Mouse (Mus musculus) heart, postnatal 25 days (tissue): ENCODE data around the gene Gpx1. TPM values are rescaled to one million over a fixed set of nuclear protein-coding genes. Genes with fewer than 3 reads are reported as not detected.

ENCODE experiments used
- DNase-seq: peaks from one replicate; pipeline ENCODE4 v3.0.0; 2022; ENCODE audit warnings: low spot score
- intact Hi-C: fragments of 180-260 bp; cut with DNase I; formaldehyde crosslinking; loops from one replicate; pipeline ENCODE4 v1.15.1; 2025
- total RNA-seq, 2 experiments: library from RNA; stranded (reverse); gene quantifications; 2 replicates each; pipeline ENCODE4 v1.2.3; 2021

Gpx1 gene
- total RNA-seq, 2 experiments from 2014 or later, result 108 to 130 TPM

GRCm38 (mm10) chr9:108337848-108338550 is 704 bp upstream of the Gpx1 start:
- no peak for DNase-seq
- intact Hi-C loops, result loop anchor here (2.0 kb wide), 1 partner anchor 29 kb away; no protein-coding TSS in a partner anchor

DNA sequence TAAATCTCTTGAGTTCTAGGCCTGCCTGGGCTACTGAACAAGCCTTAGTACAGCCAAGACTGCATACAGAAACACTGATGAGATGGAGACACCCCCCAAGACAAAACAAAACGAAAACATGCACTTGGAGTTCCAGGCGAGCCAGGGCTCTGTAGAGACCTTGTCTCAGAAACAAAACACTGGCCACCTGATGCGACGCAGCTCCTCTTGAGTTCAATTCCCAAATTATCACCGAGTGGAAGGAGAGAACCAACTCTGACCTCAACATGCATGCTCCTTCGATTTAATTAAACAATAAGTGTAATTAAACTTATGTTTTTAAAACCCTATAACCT is 185 bp upstream of the Gpx1 start:
- intact Hi-C loops, result loop anchor here (2.0 kb wide), 1 partner anchor 30 kb away; no protein-coding TSS in a partner anchor
- DNase-seq, result no peak

GRCm38 (mm10) chr9:108339886-108340257 is 1.2 kb downstream of the Gpx1 start:
- intact Hi-C loops, result loop anchor here (1.0 to 2.0 kb wide), 2 partner anchors 7 to 31 kb away; partner anchors contain the start of gene Usp4

GRCm38 (mm10) chr9:108340258-108341138 is 1.8 kb downstream of the Gpx1 start:
- intact Hi-C loops, result no loop called here
- DNase-seq, result no peak

More at GRCm38 (mm10) chr9:108339886-108340257, 1.2 kb downstream of the Gpx1 start:
- peak; percentile 11 for DNase-seq

DNA sequence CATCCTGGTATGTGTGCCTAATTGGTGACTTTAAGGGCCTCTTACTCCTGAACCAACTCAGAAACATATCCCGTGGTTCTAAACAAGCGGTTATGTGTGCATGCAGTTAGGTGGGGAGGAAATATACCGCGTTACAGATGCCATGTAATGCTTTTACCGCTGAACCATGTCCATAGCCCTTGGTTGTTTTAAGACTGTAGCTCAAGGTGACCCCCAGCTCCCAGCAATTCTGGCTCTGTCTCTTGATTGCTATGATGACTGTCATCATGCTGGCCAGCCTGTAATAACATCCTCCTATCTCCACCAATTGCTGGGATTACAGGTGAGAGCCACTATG is 2.4 kb downstream of the Gpx1 start:
- no peak for DNase-seq
- intact Hi-C loops, result no loop called here

- no peak for DNase-seq
- intact Hi-C loops, result no loop called here
These were observed 3.1 kb downstream of the Gpx1 start for GRCm38 (mm10) chr9:108341801-108342200.

GRCm38 (mm10) chr9:108342301-108342831 is 3.7 kb downstream of the Gpx1 start:
- DNase-seq, result no peak

DNA sequence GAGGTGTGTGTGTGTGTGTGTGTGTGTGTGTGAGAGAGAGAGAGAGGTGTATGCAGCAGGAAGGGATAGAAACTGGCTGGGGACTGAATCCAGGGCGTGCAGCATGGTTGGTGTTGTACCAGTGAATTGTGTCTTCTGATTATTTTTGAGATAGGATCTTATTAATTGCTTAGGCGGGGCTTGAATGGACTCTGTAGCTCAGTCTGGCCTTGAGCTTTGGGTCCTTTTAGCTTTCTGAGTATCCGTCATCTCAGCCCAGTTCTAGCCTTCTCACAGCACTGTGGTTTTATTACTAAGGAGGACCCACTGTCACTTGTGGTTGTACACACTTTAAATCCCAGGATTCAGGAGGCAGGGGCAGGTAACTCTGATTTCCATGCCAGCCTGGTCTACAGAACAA is 4.6 kb downstream of the Gpx1 start:
- no peak for DNase-seq

More at GRCm38 (mm10) chr9:108342301-108342831, 3.7 kb downstream of the Gpx1 start:
- intact Hi-C loops, result no loop called here

GRCm38 (mm10) chr9:108343835-108344234 is 5.1 kb downstream of the Gpx1 start:
- no peak for DNase-seq
- intact Hi-C loops, result no loop called here

More for the DNA sequence above, 4.6 kb downstream of the Gpx1 start:
- intact Hi-C loops, result no loop called here

DNA sequence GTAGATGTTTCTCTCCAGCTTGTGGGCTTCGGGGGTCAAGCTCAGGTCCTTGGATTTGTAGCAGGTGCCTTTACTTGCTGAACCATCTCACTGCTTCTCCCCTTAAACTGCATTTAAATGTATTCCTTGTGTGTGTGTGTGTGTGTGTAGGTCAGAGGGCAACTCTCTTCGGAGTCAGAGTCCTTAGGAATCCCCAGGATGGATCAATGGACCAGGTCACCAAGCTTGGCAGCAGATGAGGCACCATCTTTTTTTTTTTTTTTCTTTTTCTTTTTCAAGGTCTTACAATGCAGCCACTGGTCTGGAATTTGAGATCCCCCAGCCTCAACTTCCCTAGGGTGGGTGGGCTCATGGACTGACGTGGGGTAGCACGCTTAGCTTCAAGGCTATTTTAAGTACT is 5.8 kb downstream of the Gpx1 start:
- intact Hi-C loops, result no loop called here
- no peak for DNase-seq

- intact Hi-C loops, result loop anchor here (1.0 kb wide), 2 partner anchors 8 to 41 kb away; partner anchors contain the start of genes Rhoa and Tcta
These were observed 8.3 kb downstream of the Gpx1 start for GRCm38 (mm10) chr9:108347024-108347423.

DNA sequence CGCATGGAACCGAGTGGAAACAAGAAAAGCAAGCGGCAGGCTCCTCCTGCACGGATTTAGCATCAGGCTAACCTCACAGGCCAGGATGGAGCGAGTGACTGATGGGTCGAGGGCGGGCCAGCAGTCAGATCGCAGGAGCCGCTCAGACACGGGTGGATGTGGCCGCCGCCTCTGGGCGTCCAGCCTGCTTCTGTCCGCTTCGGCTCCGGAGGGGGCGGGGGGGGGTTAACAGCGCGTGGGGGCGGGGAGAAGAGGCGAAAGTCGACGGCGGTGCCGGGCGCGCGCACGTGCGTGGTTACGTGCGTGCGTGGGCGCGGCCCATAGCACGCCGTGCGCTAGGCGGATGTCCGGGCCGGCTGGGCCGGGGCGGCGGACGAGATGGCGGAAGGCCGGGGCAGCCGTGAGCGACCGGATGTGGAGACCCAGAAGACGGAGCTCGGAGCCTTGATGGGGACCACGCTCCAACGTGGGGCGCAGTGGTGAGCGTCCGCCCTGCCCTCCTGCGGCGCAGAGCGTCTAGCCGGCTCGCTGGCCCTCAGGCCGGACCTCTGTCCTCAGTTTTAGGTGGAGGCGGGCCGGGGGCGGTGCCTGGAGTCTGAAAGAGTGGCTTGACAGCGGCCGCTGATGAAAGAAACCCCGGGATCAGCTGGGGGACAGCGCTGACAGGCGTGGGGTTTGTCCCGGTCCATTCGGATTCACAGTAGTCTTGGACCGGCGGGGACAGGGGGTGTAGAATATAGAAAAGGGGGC is 9.0 kb downstream of the Gpx1 start, which contains the start of gene Usp4:
Gene Usp4, plus strand, starts transcription at position 314 of the 750 bp plus-strand sequence.
- peak; percentile 83 for DNase-seq
- intact Hi-C loops, result loop anchor here (1.0 kb wide), 2 partner anchors 8 to 41 kb away; partner anchors contain the start of genes Rhoa and Tcta

More at GRCm38 (mm10) chr9:108347024-108347423, 8.3 kb downstream of the Gpx1 start:
- DNase-seq, result no peak

- DNase-seq, result no peak
- intact Hi-C loops, result no loop called here
These were observed 9.6 kb downstream of the Gpx1 start for GRCm38 (mm10) chr9:108348290-108348680.

- intact Hi-C loops, result no loop called here
- DNase-seq, result no peak
These were observed 11.0 kb downstream of the Gpx1 start for GRCm38 (mm10) chr9:108349727-108350126.

DNA sequence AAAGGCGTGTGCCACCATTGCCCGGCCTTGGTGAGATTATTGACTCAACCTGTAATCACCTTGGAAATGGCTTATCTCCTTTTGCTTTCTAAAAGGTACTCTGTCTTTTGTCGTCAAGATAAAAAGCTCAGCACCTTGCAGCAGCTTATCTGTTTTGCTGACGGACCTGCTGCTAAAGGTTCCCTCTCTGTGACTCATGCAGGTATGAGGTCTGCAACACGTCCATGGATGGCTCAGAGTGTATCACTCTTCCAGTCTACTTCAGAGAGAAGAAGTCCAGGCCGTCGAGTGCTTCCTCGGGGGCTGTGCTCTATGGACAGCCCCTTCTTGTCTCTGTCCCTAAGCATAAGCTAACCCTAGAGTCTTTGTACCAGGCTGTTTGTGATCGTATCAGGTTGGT is 39.5 kb downstream of the Gpx1 start:
- intact Hi-C loops, result no loop called here

DNA sequence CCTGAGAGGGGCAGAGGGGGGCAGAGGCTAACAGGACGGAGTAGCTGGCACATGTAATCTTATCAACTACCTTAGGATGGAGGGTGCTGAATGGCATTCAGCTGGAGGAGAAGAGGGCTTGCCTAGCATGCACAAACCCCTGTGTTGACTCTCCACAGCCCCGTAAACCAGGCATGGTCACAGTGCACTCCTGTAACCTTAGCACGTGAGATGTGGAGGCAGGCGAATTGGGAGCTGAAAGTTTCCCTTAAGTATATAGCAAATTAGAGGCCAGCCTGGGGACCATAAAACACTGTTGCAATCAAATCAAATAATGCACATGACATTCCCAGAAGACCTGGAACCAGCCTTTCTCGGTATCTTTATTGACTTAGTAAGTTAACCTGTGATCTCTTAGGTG is 40.0 kb downstream of the Gpx1 start:
- DNase-seq, result no peak
- intact Hi-C loops, result no loop called here

More for the DNA sequence above, 39.5 kb downstream of the Gpx1 start:
- no peak for DNase-seq

DNA sequence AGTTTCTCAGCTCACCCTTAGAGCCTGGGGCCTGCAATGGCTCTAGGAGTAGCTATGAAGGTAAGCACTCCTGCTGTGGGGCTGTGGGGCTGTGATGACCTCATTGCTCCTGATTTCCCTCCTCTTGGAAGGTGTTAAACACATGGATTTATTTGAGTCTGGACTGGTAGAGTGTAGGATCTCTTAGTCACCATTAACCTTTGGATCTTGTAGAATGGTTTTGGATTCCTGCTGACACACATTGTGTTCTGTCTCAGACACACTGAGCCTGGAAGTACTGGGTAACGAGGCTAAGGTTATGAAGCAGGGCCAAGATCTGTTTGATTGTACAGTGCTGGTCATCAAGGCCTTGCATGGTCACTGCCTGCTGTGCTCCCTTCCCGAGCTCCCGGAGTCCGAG is 40.6 kb downstream of the Gpx1 start:
- intact Hi-C loops, result no loop called here
- no peak for DNase-seq

DNA sequence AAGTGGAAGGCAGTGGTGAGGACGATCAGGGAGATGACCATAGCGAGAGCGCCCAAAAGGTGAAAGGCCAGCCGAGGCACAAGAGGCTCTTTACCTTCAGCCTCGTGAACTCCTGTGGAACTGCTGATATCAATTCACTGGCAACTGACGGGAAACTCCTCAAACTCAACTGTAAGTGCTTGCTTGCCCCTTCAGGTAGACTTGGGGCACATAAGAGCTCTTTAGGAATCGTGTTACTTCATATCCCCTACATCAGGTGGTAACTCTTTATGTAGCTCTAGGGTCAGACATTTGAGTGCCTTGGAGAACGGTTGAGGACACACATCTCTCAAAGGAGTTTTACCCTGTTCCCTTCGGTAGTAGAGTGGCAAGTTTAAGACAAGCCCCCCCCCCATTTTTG is 42.7 kb downstream of the Gpx1 start:
- intact Hi-C loops, result no loop called here
- DNase-seq, result no peak

GRCm38 (mm10) chr9:108385006-108385405 is 46.3 kb downstream of the Gpx1 start:
- intact Hi-C loops, result no loop called here

DNA sequence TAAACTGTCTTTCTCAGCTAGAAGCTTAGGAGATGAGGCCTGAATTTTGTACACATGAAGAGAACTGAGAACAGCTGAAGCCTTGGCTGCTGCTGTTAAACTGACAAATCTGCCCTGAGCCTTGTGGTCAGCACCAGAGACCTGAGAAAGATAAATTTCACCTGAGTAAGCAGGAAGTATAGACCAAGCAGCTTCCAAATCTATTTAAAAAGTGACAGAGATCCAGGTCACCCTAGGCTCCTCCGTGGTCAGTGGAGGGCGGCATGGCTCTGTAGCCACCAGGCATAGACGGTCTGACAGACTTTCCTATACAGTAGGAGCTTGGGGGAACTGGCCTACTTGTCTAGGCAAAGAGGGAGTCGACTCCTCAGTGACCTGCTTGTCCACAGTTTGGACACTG is 48.1 kb downstream of the Gpx1 start:
- intact Hi-C loops, result no loop called here
- no peak for DNase-seq

More at GRCm38 (mm10) chr9:108385006-108385405, 46.3 kb downstream of the Gpx1 start:
- DNase-seq, result no peak
